Mouse (Mus musculus) hindbrain, embryonic 13.5 days (tissue): ENCODE results near the gene Erbb2. TPM values are rescaled to one million over a fixed set of nuclear protein-coding genes. Genes with fewer than 3 reads are reported as not detected.

ENCODE experiments used
- ATAC-seq: fragments of 200-750 bp; cut with Nextera tagmentation; 2 replicates; pipeline ENCODE4 v1.8.0; 2017; ENCODE audit warnings: moderate TSS enrichment; ENCODE audit not compliant: low FRiP score
- H3K27ac ChIP-seq: fragments of 300-500 bp; sonication (generic); 2 replicates; pipeline ENCODE4 v1.5.1; 2015; ENCODE audit warnings: inconsistent platforms, mild to moderate bottlenecking, moderate library complexity
- H3K27me3 ChIP-seq: fragments of 300-500 bp; sonication (generic); 2 replicates; pipeline ENCODE4 v1.6.1; 2015; ENCODE audit warnings: mild to moderate bottlenecking, inconsistent platforms
- H3K36me3 ChIP-seq: fragments of 300-500 bp; sonication (generic); 2 replicates; pipeline ENCODE4 v1.6.1; 2015; ENCODE audit warnings: mild to moderate bottlenecking, inconsistent platforms
- H3K4me1 ChIP-seq: fragments of 300-500 bp; sonication (generic); replicated peaks from 2 replicates; pipeline ENCODE4 v1.6.1; 2015; ENCODE audit warnings: inconsistent platforms
- H3K4me2 ChIP-seq: fragments of 300-500 bp; sonication (generic); 2 replicates; pipeline ENCODE4 v1.6.1; 2015; ENCODE audit warnings: inconsistent platforms, mild to moderate bottlenecking, moderate library complexity
- H3K4me3 ChIP-seq: fragments of 300-500 bp; sonication (generic); 2 replicates; pipeline ENCODE4 v1.5.1; 2015; ENCODE audit warnings: mild to moderate bottlenecking, inconsistent platforms
- H3K9ac ChIP-seq: fragments of 300-500 bp; sonication (generic); 2 replicates; pipeline ENCODE4 v1.6.1; 2015; ENCODE audit warnings: mild to moderate bottlenecking, inconsistent platforms
- H3K9me3 ChIP-seq: fragments of 300-500 bp; sonication (generic); 2 replicates; pipeline ENCODE4 v1.6.1; 2016; ENCODE audit warnings: inconsistent platforms
- WGBS: fragments of 180-500 bp; shearing (Covaris S2); methylation state at CpG from one replicate; pipeline ENCODE4 v1.1.7; 2015; 5-methylcytosine and 5-hydroxymethylcytosine counted together
- polyA plus RNA-seq: library from polyadenylated mRNA; unstranded; fragments of >200 nt; fragmentation: Nextera tagmentation; extraction: Ambion mirVana; gene quantifications from 2 replicates; pipeline ENCODE4 v1.2.1, GENCODE M21; 2015

The Erbb2 gene
- polyA plus RNA-seq, 1 experiment from 2014 or later: 9.9 TPM

GRCm38 (mm10) chr11:98455484-98455883, 43.2 kb downstream of the Erbb2 start:
- Histone ChIP-seq H3K4me3 (no peak overlapping the region), H3K4me1 (peaks cover 8% of the 10 kb centered on the region; the same call in 1 of the 2 replicates), H3K9me3 (no peaks in the 10 kb centered on the region), H3K4me2 (no peak overlapping the region), H3K36me3 (no peaks in the 10 kb centered on the region), H3K27ac (no peak overlapping the region), H3K9ac (no peak overlapping the region), H3K27me3 (peaks cover 43% of the 10 kb centered on the region)
- WGBS: 81% methylated on average over 4 of the region's 4 CpGs
- no peak for ATAC-seq

GRCm38 (mm10) chr11:98456545-98456944, 44.3 kb downstream of the Erbb2 start:
- Histone ChIP-seq H3K27ac (no peak overlapping the region), H3K4me2 (no peak overlapping the region), H3K4me3 (no peak overlapping the region), H3K4me1 (peaks cover 8% of the 10 kb centered on the region; the same call in 1 of the 2 replicates), H3K9me3 (no peaks in the 10 kb centered on the region), H3K36me3 (no peaks in the 10 kb centered on the region), H3K9ac (no peak overlapping the region), H3K27me3 (peaks cover 45% of the 10 kb centered on the region)
- 86% methylated on average over 5 of the region's 5 CpGs for WGBS
- no peak for ATAC-seq

GRCm38 (mm10) chr11:98456945-98457344, 44.7 kb downstream of the Erbb2 start:
- peak overlapping the region; percentile 72 for H3K9ac ChIP-seq
- H3K4me2 ChIP-seq: peak overlapping the region; percentile 71
- 22% methylated on average over 9 of the region's 9 CpGs for WGBS

GRCm38 (mm10) chr11:98457367-98458120, 45.3 kb downstream of the Erbb2 start:
- H3K4me2 ChIP-seq: peak overlapping the region; percentile 71
- ATAC-seq: peak; percentile 91
- H3K4me1 ChIP-seq: peaks cover 8% of the 10 kb centered on the region; the same call in 1 of the 2 replicates
- peak overlapping the region; percentile 72 for H3K9ac ChIP-seq
- peak overlapping the region; percentile 71 for H3K27ac ChIP-seq
- peaks cover 47% of the 10 kb centered on the region for H3K27me3 ChIP-seq
- no peaks in the 10 kb centered on the region for H3K36me3 ChIP-seq
- peak overlapping the region; percentile 58 for H3K4me3 ChIP-seq
- WGBS: under 1% methylated on average over 60 of the region's 64 CpGs
- H3K9me3 ChIP-seq: no peaks in the 10 kb centered on the region

More at GRCm38 (mm10) chr11:98456945-98457344, 44.7 kb downstream of the Erbb2 start:
- H3K4me1 ChIP-seq: peaks cover 8% of the 10 kb centered on the region; the same call in 1 of the 2 replicates
- peaks cover 45% of the 10 kb centered on the region for H3K27me3 ChIP-seq
- no peaks in the 10 kb centered on the region for H3K9me3 ChIP-seq
- H3K27ac ChIP-seq: peak overlapping the region; percentile 71
- peak overlapping the region; percentile 58 for H3K4me3 ChIP-seq
- ATAC-seq: peak; percentile 50
- no peaks in the 10 kb centered on the region for H3K36me3 ChIP-seq

- no peak; the same call in 1 of the 2 replicates for ATAC-seq
- Histone ChIP-seq H3K9me3 (no peaks in the 10 kb centered on the region), H3K4me2 (peak overlapping the region; percentile 71), H3K9ac (peak overlapping the region; percentile 72), H3K36me3 (no peaks in the 10 kb centered on the region), H3K27ac (peak overlapping the region; percentile 71), H3K4me1 (peaks cover 8% of the 10 kb centered on the region; the same call in 1 of the 2 replicates), H3K27me3 (peaks cover 48% of the 10 kb centered on the region), H3K4me3 (peak overlapping the region; percentile 58)
- 3% methylated on average over 21 of the region's 30 CpGs for WGBS
These were observed 46.1 kb downstream of the Erbb2 start for GRCm38 (mm10) chr11:98458121-98458990.

GRCm38 (mm10) chr11:98459071-98459741, 46.9 kb downstream of the Erbb2 start:
- 23% methylated on average over 11 of the region's 11 CpGs for WGBS
- no peak overlapping the region for H3K27ac ChIP-seq
- H3K4me1 ChIP-seq: peaks cover 8% of the 10 kb centered on the region; the same call in 1 of the 2 replicates
- peaks cover 48% of the 10 kb centered on the region for H3K27me3 ChIP-seq
- no peak overlapping the region for H3K4me3 ChIP-seq
- H3K9ac ChIP-seq: no peak overlapping the region
- H3K36me3 ChIP-seq: no peaks in the 10 kb centered on the region
- no peaks in the 10 kb centered on the region for H3K9me3 ChIP-seq
- no peak for ATAC-seq
- no peak overlapping the region for H3K4me2 ChIP-seq

- Histone ChIP-seq H3K4me3 (no peak overlapping the region), H3K36me3 (no peaks in the 10 kb centered on the region), H3K9ac (no peak overlapping the region), H3K9me3 (no peaks in the 10 kb centered on the region), H3K27ac (no peak overlapping the region), H3K27me3 (peaks cover 48% of the 10 kb centered on the region), H3K4me1 (peaks cover 8% of the 10 kb centered on the region; the same call in 1 of the 2 replicates), H3K4me2 (no peak overlapping the region)
- 84% methylated on average over 9 of the region's 9 CpGs for WGBS
- ATAC-seq: no peak
These were observed 47.6 kb downstream of the Erbb2 start for GRCm38 (mm10) chr11:98459860-98460259.

- 51% methylated on average over 6 of the region's 6 CpGs for WGBS
- no peaks in the 10 kb centered on the region for H3K9me3 ChIP-seq
- peaks cover 44% of the 10 kb centered on the region for H3K27me3 ChIP-seq
- no peak overlapping the region for H3K4me3 ChIP-seq
- H3K9ac ChIP-seq: no peak overlapping the region
- no peak for ATAC-seq
- H3K4me2 ChIP-seq: no peak overlapping the region
- H3K36me3 ChIP-seq: no peaks in the 10 kb centered on the region
- no peak overlapping the region for H3K27ac ChIP-seq
- H3K4me1 ChIP-seq: peaks cover 8% of the 10 kb centered on the region; the same call in 1 of the 2 replicates
These were observed 48.9 kb downstream of the Erbb2 start for GRCm38 (mm10) chr11:98461109-98461720.

- no peaks in the 10 kb centered on the region for H3K9me3 ChIP-seq
- H3K27me3 ChIP-seq: peaks cover 46% of the 10 kb centered on the region
- H3K27ac ChIP-seq: no peak overlapping the region
- no peak for ATAC-seq
- H3K9ac ChIP-seq: no peak overlapping the region
- no peaks in the 10 kb centered on the region for H3K36me3 ChIP-seq
- WGBS: 90% methylated on average over 6 of the region's 6 CpGs
- H3K4me3 ChIP-seq: no peak overlapping the region
- peaks cover 8% of the 10 kb centered on the region; the same call in 1 of the 2 replicates for H3K4me1 ChIP-seq
- no peak overlapping the region for H3K4me2 ChIP-seq
These were observed 50.0 kb downstream of the Erbb2 start for GRCm38 (mm10) chr11:98462255-98462654.

- no peak overlapping the region for H3K4me3 ChIP-seq
- peaks cover 38% of the 10 kb centered on the region for H3K27me3 ChIP-seq
- H3K27ac ChIP-seq: no peak overlapping the region
- no peak overlapping the region for H3K9ac ChIP-seq
- no peaks in the 10 kb centered on the region for H3K4me1 ChIP-seq
- WGBS: 86% methylated on average over 9 of the region's 9 CpGs
- ATAC-seq: no peak
- no peaks in the 10 kb centered on the region for H3K9me3 ChIP-seq
- H3K4me2 ChIP-seq: no peak overlapping the region
- no peaks in the 10 kb centered on the region for H3K36me3 ChIP-seq
These were observed 51.6 kb downstream of the Erbb2 start for GRCm38 (mm10) chr11:98463911-98464310.

GRCm38 (mm10) chr11:98464516-98464915, 52.2 kb downstream of the Erbb2 start:
- H3K27ac ChIP-seq: no peak overlapping the region
- peaks cover 31% of the 10 kb centered on the region for H3K27me3 ChIP-seq
- H3K4me3 ChIP-seq: no peak overlapping the region
- H3K4me2 ChIP-seq: no peak overlapping the region
- 84% methylated on average over 6 of the region's 6 CpGs for WGBS
- H3K36me3 ChIP-seq: no peaks in the 10 kb centered on the region
- H3K9me3 ChIP-seq: no peaks in the 10 kb centered on the region
- H3K4me1 ChIP-seq: no peaks in the 10 kb centered on the region
- no peak for ATAC-seq
- no peak overlapping the region for H3K9ac ChIP-seq
